Mouse (Mus musculus) hindbrain, embryonic 16.5 days (tissue): Measurements from ENCODE around the gene Swt1. TPM values are rescaled to one million over a fixed set of nuclear protein-coding genes. Genes with fewer than 3 reads are reported as not detected.

Experiments
- ATAC-seq: fragments of 200-750 bp; cut with Nextera tagmentation; 2 replicates; pipeline ENCODE4 v1.8.0; 2017; ENCODE audit warnings: moderate TSS enrichment, moderate library complexity
- H3K27ac ChIP-seq: fragments of 300-500 bp; sonication (generic); 2 replicates; pipeline ENCODE4 v1.5.1; 2014; ENCODE audit warnings: low read depth, mild to moderate bottlenecking, control low read depth, low read length, moderate library complexity
- H3K27me3 ChIP-seq: fragments of 300-500 bp; sonication (generic); replicated peaks from 2 replicates; pipeline ENCODE4 v1.6.1; 2014; ENCODE audit warnings: low read length; ENCODE audit not compliant: control insufficient read depth, insufficient read depth
- H3K36me3 ChIP-seq: fragments of 300-500 bp; sonication (generic); 2 replicates; pipeline ENCODE4 v1.6.1; 2014; ENCODE audit warnings: mild to moderate bottlenecking, low read length, moderate library complexity, mixed read lengths; ENCODE audit not compliant: control insufficient read depth, insufficient read depth
- H3K4me1 ChIP-seq: fragments of 300-500 bp; sonication (generic); 2 replicates; pipeline ENCODE4 v1.6.1; 2014; ENCODE audit warnings: low read depth, low read length; ENCODE audit not compliant: control insufficient read depth, insufficient read depth
- H3K4me2 ChIP-seq: fragments of 300-500 bp; sonication (generic); 2 replicates; pipeline ENCODE4 v1.6.1; 2014; ENCODE audit warnings: mild to moderate bottlenecking, low read length, control low read depth, moderate library complexity
- H3K4me3 ChIP-seq: fragments of 300-500 bp; sonication (generic); 2 replicates; pipeline ENCODE4 v1.5.1; 2014; ENCODE audit warnings: mild to moderate bottlenecking, low read length, control low read depth, moderate library complexity
- H3K9ac ChIP-seq: fragments of 300-500 bp; sonication (generic); 2 replicates; pipeline ENCODE4 v1.6.1; 2014; ENCODE audit warnings: low read depth, mild to moderate bottlenecking, control low read depth, low read length, moderate library complexity
- H3K9me3 ChIP-seq: fragments of 300-500 bp; sonication (generic); 2 replicates; pipeline ENCODE4 v1.6.1; 2014; ENCODE audit warnings: mild to moderate bottlenecking, low read length, moderate library complexity; ENCODE audit not compliant: control insufficient read depth
- WGBS: fragments of 180-500 bp; shearing (Covaris S2); extraction: QIAGEN DNeasy Blood & Tissue Kit; methylation state at CpG from one replicate; pipeline ENCODE4 v1.1.7; 2014; 5-methylcytosine and 5-hydroxymethylcytosine counted together
- polyA plus RNA-seq: library from polyadenylated mRNA; unstranded; fragments of >200 nt; fragmentation: Nextera tagmentation; extraction: Ambion mirVana; gene quantifications from 2 replicates; pipeline ENCODE4 v1.2.1, GENCODE M21; 2015

Gene Swt1
- polyA plus RNA-seq, 1 experiment from 2014 or later: 12.6 TPM

DNA sequence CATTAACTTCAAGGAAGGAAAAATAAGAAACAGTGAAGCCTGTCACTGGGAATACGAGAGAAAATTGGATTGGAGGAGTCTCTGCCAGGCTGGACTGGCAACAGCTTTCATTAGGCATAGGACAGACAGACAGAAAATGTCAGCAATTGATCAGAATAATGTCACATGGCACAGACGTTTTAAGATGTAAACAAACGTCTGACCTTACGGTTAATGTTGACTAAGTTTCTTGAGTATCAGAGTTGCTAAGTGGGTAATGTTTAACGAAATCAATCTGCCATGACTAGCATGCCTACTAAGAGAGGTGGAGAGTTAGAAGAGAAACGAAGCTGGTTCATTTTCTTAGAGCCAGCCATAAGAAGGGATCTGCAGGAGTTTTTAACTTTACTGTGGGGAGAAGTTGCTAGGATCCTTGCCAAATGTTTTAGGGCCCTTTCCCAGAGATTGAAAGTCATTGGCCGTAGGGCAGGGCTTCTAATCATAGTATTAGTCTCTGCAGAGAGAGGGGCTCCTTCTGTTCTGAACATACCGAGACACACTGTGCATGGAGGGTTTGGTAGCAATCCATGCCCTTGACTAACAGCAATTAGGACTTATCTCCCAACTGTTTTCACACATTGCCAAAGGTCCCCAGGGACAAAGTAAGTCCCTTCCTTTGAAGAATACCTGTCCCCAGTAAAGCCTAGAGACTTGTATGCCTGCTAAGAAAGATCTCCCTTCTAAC is 86.8 kb downstream of the Swt1 start:
- no peak for ATAC-seq
- Histone ChIP-seq H3K27ac (no peak overlapping the region), H3K9me3 (no peaks in the 10 kb centered on the region), H3K36me3 (no peaks in the 10 kb centered on the region), H3K4me1 (peaks cover 19% of the 10 kb centered on the region), H3K4me2 (no peak overlapping the region), H3K27me3 (no peaks in the 10 kb centered on the region), H3K4me3 (no peak overlapping the region), H3K9ac (no peak overlapping the region)
- 69% methylated on average over 8 of the region's 8 CpGs for WGBS

GRCm38 (mm10) chr1:151338941-151339340 is 89.3 kb downstream of the Swt1 start:
- Histone ChIP-seq H3K36me3 (no peaks in the 10 kb centered on the region), H3K4me3 (no peak overlapping the region), H3K4me1 (peaks cover 12% of the 10 kb centered on the region), H3K9ac (no peak overlapping the region), H3K27ac (no peak overlapping the region), H3K27me3 (no peaks in the 10 kb centered on the region), H3K9me3 (no peaks in the 10 kb centered on the region), H3K4me2 (no peak overlapping the region)
- no peak for ATAC-seq
- 24% methylated on average over 2 of the region's 2 CpGs for WGBS

DNA sequence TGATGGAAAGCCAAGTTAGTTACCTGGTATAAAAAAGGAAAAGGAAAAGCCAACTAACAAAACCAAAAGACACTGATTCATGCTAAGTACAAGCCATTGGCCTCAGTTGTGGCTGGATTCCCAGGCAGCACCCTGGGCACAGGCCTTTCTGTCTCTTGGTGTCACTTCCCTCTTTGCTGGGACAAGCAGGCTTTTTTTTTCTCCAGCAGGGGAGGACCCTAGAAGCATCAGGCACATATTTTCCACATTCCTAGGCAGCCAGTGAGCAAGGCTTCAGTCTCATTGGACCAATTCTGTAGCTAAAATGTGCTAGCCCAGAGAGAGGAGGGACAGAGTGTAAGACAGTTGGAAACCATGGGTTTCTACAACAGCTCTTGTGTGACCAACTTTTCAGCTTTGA is 90.0 kb downstream of the Swt1 start:
- H3K27me3 ChIP-seq: no peaks in the 10 kb centered on the region
- H3K9me3 ChIP-seq: no peaks in the 10 kb centered on the region
- H3K4me2 ChIP-seq: no peak overlapping the region
- no peak overlapping the region for H3K27ac ChIP-seq
- no peaks in the 10 kb centered on the region for H3K36me3 ChIP-seq
- no peak overlapping the region for H3K4me3 ChIP-seq
- H3K4me1 ChIP-seq: peaks cover 10% of the 10 kb centered on the region
- no peak; the same call in 1 of the 2 replicates for ATAC-seq
- no peak overlapping the region for H3K9ac ChIP-seq

GRCm38 (mm10) chr1:151332819-151333218 is 95.4 kb downstream of the Swt1 start:
- Histone ChIP-seq H3K27ac (no peak overlapping the region), H3K4me1 (no peaks in the 10 kb centered on the region), H3K27me3 (no peaks in the 10 kb centered on the region), H3K9me3 (no peaks in the 10 kb centered on the region), H3K9ac (no peak overlapping the region), H3K4me2 (no peak overlapping the region), H3K4me3 (no peak overlapping the region), H3K36me3 (no peaks in the 10 kb centered on the region)
- ATAC-seq: no peak
- 95% methylated on average over 3 of the region's 3 CpGs for WGBS

GRCm38 (mm10) chr1:151329601-151330000 is 98.7 kb downstream of the Swt1 start:
- Histone ChIP-seq H3K36me3 (no peaks in the 10 kb centered on the region), H3K9me3 (no peaks in the 10 kb centered on the region), H3K4me2 (no peak overlapping the region), H3K27me3 (no peaks in the 10 kb centered on the region), H3K9ac (no peak overlapping the region), H3K27ac (no peak overlapping the region), H3K4me1 (no peaks in the 10 kb centered on the region), H3K4me3 (no peak overlapping the region)
- no peak for ATAC-seq
- WGBS: 82% methylated on average over 7 of the region's 7 CpGs

DNA sequence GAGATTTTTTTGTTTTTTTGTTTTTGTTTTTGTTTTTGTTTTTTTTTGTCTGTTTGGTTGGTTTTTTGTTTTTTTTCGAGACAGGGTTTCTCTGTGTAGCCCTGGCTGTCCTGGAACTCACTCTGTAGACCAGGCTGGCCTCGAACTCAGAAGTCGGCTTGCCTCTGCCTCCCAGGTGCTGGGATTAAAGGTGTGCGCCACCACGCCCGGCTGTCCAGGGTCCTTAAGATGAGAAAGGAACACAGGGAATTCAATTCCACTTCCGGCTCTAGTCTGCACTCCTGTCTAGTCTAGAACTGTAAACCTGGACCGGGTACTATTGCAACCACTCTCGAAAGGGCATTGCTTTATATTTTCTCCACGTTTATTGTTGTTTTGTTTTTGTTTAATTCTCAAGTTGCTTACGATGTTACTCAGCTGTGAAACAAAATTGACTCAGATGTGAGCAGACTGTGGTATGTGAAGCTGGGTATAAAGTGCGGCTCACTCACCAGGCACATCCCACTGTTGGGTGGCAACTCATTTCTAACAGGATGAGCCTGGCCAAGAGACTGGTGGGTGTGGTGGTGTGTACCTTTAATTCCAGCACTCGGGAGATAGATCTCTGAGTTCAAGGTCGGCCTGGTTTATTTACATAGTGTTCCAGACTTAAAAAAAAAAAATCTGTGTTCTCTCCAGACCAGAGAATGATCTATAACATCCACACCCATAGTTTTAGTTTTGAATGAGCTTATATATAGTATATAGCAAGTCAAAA is 99.7 kb downstream of the Swt1 start:
- no peak for ATAC-seq
- H3K4me1 ChIP-seq: no peaks in the 10 kb centered on the region
- H3K4me3 ChIP-seq: no peak overlapping the region
- 91% methylated on average over 14 of the region's 14 CpGs for WGBS
- no peak overlapping the region for H3K9ac ChIP-seq
- H3K9me3 ChIP-seq: no peaks in the 10 kb centered on the region
- H3K4me2 ChIP-seq: no peak overlapping the region
- no peaks in the 10 kb centered on the region for H3K27me3 ChIP-seq
- no peaks in the 10 kb centered on the region for H3K36me3 ChIP-seq
- no peak overlapping the region for H3K27ac ChIP-seq

- H3K27ac ChIP-seq: no peak overlapping the region
- ATAC-seq: no peak
- H3K9me3 ChIP-seq: no peaks in the 10 kb centered on the region
- H3K27me3 ChIP-seq: no peaks in the 10 kb centered on the region
- no peaks in the 10 kb centered on the region for H3K4me1 ChIP-seq
- H3K9ac ChIP-seq: no peak overlapping the region
- H3K36me3 ChIP-seq: no peaks in the 10 kb centered on the region
- no peak overlapping the region for H3K4me3 ChIP-seq
- 91% methylated on average over 1 of the region's 1 CpGs for WGBS
- H3K4me2 ChIP-seq: no peak overlapping the region
These were observed 102.9 kb downstream of the Swt1 start for GRCm38 (mm10) chr1:151325328-151325727.

DNA sequence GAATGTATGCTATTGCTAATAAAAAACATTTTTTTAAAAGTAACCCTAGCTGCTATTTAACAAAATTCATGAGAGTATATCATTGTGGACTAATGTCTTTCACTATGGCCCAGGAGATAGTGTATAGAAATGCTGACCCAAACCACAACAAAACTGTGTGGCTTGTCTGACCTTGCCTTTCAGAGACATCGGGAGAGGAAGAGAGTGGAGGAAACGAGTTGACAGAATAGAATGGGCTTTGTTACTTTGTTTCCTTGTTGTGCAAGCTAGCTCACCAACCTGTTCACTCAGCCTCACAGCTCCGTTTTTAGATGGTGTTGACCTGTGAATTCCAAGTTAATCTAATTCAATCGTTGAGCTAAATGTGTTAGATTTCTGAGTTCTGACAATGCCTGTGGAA is 107.8 kb downstream of the Swt1 start:
- H3K4me3 ChIP-seq: no peak overlapping the region
- H3K4me1 ChIP-seq: no peaks in the 10 kb centered on the region
- no peak for ATAC-seq
- no peak overlapping the region for H3K9ac ChIP-seq
- H3K9me3 ChIP-seq: no peaks in the 10 kb centered on the region
- no peaks in the 10 kb centered on the region for H3K36me3 ChIP-seq
- WGBS: 68% methylated on average over 4 of the region's 4 CpGs
- H3K27me3 ChIP-seq: no peaks in the 10 kb centered on the region
- no peak overlapping the region for H3K27ac ChIP-seq
- H3K4me2 ChIP-seq: no peak overlapping the region

DNA sequence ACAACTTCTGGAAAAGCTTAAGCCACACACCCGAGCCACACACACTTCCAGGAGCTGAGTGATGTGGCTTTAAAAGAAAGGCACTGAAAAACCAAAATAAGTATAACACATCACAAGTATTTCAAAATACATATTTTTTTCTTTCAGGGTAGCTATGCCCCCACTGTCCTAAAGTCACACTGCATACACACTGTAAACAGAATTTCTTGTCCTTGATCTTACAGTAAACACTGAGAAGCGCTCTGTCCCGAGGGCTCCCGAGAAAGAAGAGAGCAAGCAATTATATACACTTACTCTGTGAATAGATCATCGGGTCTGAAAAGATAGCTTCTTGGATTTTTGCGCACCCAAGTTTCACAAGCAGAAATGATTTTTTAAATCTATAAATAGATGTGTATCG is 109.0 kb downstream of the Swt1 start:
- H3K4me3 ChIP-seq: no peak overlapping the region
- no peak overlapping the region for H3K9ac ChIP-seq
- no peaks in the 10 kb centered on the region for H3K27me3 ChIP-seq
- no peaks in the 10 kb centered on the region for H3K4me1 ChIP-seq
- H3K4me2 ChIP-seq: no peak overlapping the region
- WGBS: 89% methylated on average over 7 of the region's 7 CpGs
- H3K27ac ChIP-seq: no peak overlapping the region
- ATAC-seq: no peak
- no peaks in the 10 kb centered on the region for H3K9me3 ChIP-seq
- no peaks in the 10 kb centered on the region for H3K36me3 ChIP-seq
